Mouse (Mus musculus): Measurements from ENCODE around the gene Ugt1a8.

Ugt1a8 gene

GRCm38 (mm10) chr1:88232664-88233380 lies 145.2 kb downstream of the Ugt1a8 start:
- in situ Hi-C loops (cut with MboI; ENCODE audit: unreplicated experiment in 2 of 2), result no loop called here

- in situ Hi-C loops (cut with MboI; ENCODE audit: unreplicated experiment in 2 of 2), result no loop called here
Observed at GRCm38 (mm10) chr1:88233421-88234247, 146.0 kb downstream of the Ugt1a8 start.

- in situ Hi-C loops (cut with MboI; ENCODE audit: unreplicated experiment in 2 of 2), result no loop called here
Observed at GRCm38 (mm10) chr1:88234248-88234610, 146.6 kb downstream of the Ugt1a8 start.

- in situ Hi-C loops (cut with MboI; ENCODE audit: unreplicated experiment in 2 of 2), result no loop called here
Observed at GRCm38 (mm10) chr1:88234646-88235045, 147.0 kb downstream of the Ugt1a8 start.

- in situ Hi-C loops (cut with MboI; ENCODE audit: unreplicated experiment in 2 of 2), result no loop called here
Observed at GRCm38 (mm10) chr1:88235046-88235893, 147.7 kb downstream of the Ugt1a8 start.

GRCm38 (mm10) chr1:88235894-88236415 lies 148.3 kb downstream of the Ugt1a8 start:
- in situ Hi-C loops (cut with MboI; ENCODE audit: unreplicated experiment in 2 of 2), result no loop called here

GRCm38 (mm10) chr1:88237311-88237710 lies 149.7 kb downstream of the Ugt1a8 start:
- in situ Hi-C loops (cut with MboI; ENCODE audit: unreplicated experiment in 2 of 2), result no loop called here

GRCm38 (mm10) chr1:88238771-88239170 lies 151.2 kb downstream of the Ugt1a8 start:
- in situ Hi-C loops (cut with MboI; ENCODE audit: unreplicated experiment in 2 of 2), result no loop called here

- in situ Hi-C loops (cut with MboI; ENCODE audit: unreplicated experiment in 2 of 2), result no loop called here
Observed at GRCm38 (mm10) chr1:88240072-88240471, 152.5 kb downstream of the Ugt1a8 start.

GRCm38 (mm10) chr1:88240579-88240978 lies 153.0 kb downstream of the Ugt1a8 start:
- in situ Hi-C loops (cut with MboI; ENCODE audit: unreplicated experiment in 2 of 2), result no loop called here

- in situ Hi-C loops (cut with MboI; ENCODE audit: unreplicated experiment in 2 of 2), result no loop called here
Observed at GRCm38 (mm10) chr1:88243861-88244260, 156.2 kb downstream of the Ugt1a8 start.

- in situ Hi-C loops (cut with MboI; ENCODE audit: unreplicated experiment in 2 of 2), result no loop called here
Observed at GRCm38 (mm10) chr1:88245881-88246280, 158.3 kb downstream of the Ugt1a8 start.

- in situ Hi-C loops (cut with MboI; ENCODE audit: unreplicated experiment in 2 of 2), result no loop called here
Observed at GRCm38 (mm10) chr1:88246386-88246785, 158.8 kb downstream of the Ugt1a8 start.

GRCm38 (mm10) chr1:88247660-88248059 lies 160.0 kb downstream of the Ugt1a8 start:
- in situ Hi-C loops (cut with MboI; ENCODE audit: unreplicated experiment in 2 of 2), result no loop called here

- in situ Hi-C loops (cut with MboI; ENCODE audit: unreplicated experiment in 2 of 2), result no loop called here
Observed at GRCm38 (mm10) chr1:88248658-88249057, 161.0 kb downstream of the Ugt1a8 start.

GRCm38 (mm10) chr1:88249596-88249995 lies 162.0 kb downstream of the Ugt1a8 start:
- in situ Hi-C loops (cut with MboI; ENCODE audit: unreplicated experiment in 2 of 2), result no loop called here

- in situ Hi-C loops (cut with MboI; ENCODE audit: unreplicated experiment in 2 of 2), result no loop called here
Observed at GRCm38 (mm10) chr1:88250023-88250422, 162.4 kb downstream of the Ugt1a8 start.

- in situ Hi-C loops (cut with MboI; ENCODE audit: unreplicated experiment in 2 of 2), result no loop called here
Observed at GRCm38 (mm10) chr1:88253106-88253505, 165.5 kb downstream of the Ugt1a8 start.

- in situ Hi-C loops (cut with MboI; ENCODE audit: unreplicated experiment in 2 of 2), result no loop called here
Observed at GRCm38 (mm10) chr1:88253540-88253939, 165.9 kb downstream of the Ugt1a8 start.

GRCm38 (mm10) chr1:88254793-88255465 lies 167.3 kb downstream of the Ugt1a8 start:
- in situ Hi-C loops (cut with MboI; ENCODE audit: unreplicated experiment in 2 of 2), result no loop called here
